Comparison of ENCODE assay signal across 8 mouse cellular contexts in genomic region chr1:179847759-179848389, GRCm38 (mm10). TPM values are rescaled to one million over a fixed set of nuclear protein-coding genes. Genes with fewer than 3 reads are reported as not detected.
DNase-seq lines count a peak whose midpoint lies in the region; ATAC-seq lines count a peak whose summit lies in the region.

No protein-coding gene starts in this region.

- intact Hi-C loops in left cerebral cortex, postnatal 14 days (cut with DNase I), result loop anchor here (5.0 kb wide), 2 partner anchors 46 to 369 kb away; partner anchors contain the start of genes Ahctf1 and Gm10518

- ATAC-seq in megakaryocyte-erythroid progenitor cell, adult 5-6 weeks (replicated peaks; ENCODE audit: low FRiP score, low TSS enrichment, poor library complexity, severe bottlenecking), result peak; percentile 53; the same call in 1 of the 2 replicates

- peak; percentile 83 for DNase-seq in adipocyte (ENCODE audit: low spot score)
- DNase-seq in embryo, embryonic 10 days (ENCODE audit: low spot score), result peak; percentile 88
- peak; percentile 94 for DNase-seq in gastrocnemius, postnatal 10 days
- DNase-seq in hindlimb bud, embryonic 11.5 days (ENCODE audit: extremely low spot score, low read depth, low spot score), result peak; percentile 49
- peak; percentile 50 to 78 for DNase-seq in left cerebral cortex, postnatal 14 days (ENCODE audit: low spot score in 2 of 2)
- peak; percentile 65 to 86 for DNase-seq in right cerebral cortex, postnatal 10 days (ENCODE audit: low spot score in 2 of 2)
- DNase-seq in urinary bladder, postnatal 14 days (ENCODE audit: low spot score), result peak; percentile 92

RNA-seq across cellular contexts. Expression of gene Ahctf1, which starts 44.4 kb away (rescaled TPM):
- 10 to 100 TPM; 21.0 to 25.7 TPM for total RNA-seq in gastrocnemius, postnatal 10 days (2021)
- 10 to 100 TPM; 24.6 to 28.4 TPM for total RNA-seq in left cerebral cortex, postnatal 14 days (2021)
- 145 and 151 TPM in 2 replicates for total RNA-seq in megakaryocyte-erythroid progenitor cell, adult 5-6 weeks (2014; fragmentation: Nextera tagmentation)
- 189 and 190 TPM in 2 replicates for total RNA-seq in megakaryocyte-erythroid progenitor cell, adult 5-6 weeks (2017)

RNA-seq across cellular contexts. Expression of gene Gm10518, which starts 44.7 kb away (rescaled TPM):
- total RNA-seq in gastrocnemius, postnatal 10 days (2021), result not detected
- not detected for total RNA-seq in left cerebral cortex, postnatal 14 days (2021)
- total RNA-seq in megakaryocyte-erythroid progenitor cell, adult 5-6 weeks (2014; fragmentation: Nextera tagmentation), result 0.94 TPM in 1 of 2 replicates, not detected in the other
- total RNA-seq in megakaryocyte-erythroid progenitor cell, adult 5-6 weeks (2017), result 0.09 and 1.9 TPM in 2 replicates

Comparison
In these comparisons a context has a peak if more than half of its experiments do, and no peak if none do; other contexts are left out.
1. Peak in every context shown above with its lines: DNase-seq and ATAC-seq.
2. RNA of gene Ahctf1, which starts 44.4 kb away (total RNA-seq): 145 to 190 TPM in megakaryocyte-erythroid progenitor cell, adult 5-6 weeks; 24.6 to 28.4 TPM in left cerebral cortex, postnatal 14 days and 21.0 to 25.7 TPM in gastrocnemius, postnatal 10 days; every median in the first group is over 4 times any median in the second.